Mouse (Mus musculus): ENCODE results near the gene Synm. TPM values are rescaled to one million over a fixed set of nuclear protein-coding genes. Genes with fewer than 3 reads are reported as not detected.

Synm gene
- polyA plus RNA-seq, 1 experiment from 2014 or later = 8.1 TPM

- no peak for ATAC-seq
Measured at GRCm38 (mm10) chr7:67756636-67757035, 2.9 kb downstream of the Synm start.

GRCm38 (mm10) chr7:67755366-67755765 is 4.2 kb downstream of the Synm start:
- whole genome bisulfite sequencing = 76% methylated on average over 7 of the region's 7 CpGs
- TF ChIP-seq EP300 (IDR thresholded peaks at IDR 0.05) (no peak), CTCF (IDR thresholded peaks at IDR 0.05) (no peak)
- Histone ChIP-seq H3K27ac (ENCODE audit: low read length) (no peak overlapping the region), H3K4me1 (ENCODE audit: insufficient read depth, low read depth, low read length) (no peaks in the 10 kb centered on the region), H3K4me2 (replicated peaks; ENCODE audit: low read depth, low read length) (no peak overlapping the region), H3K4me3 (ENCODE audit: low read depth, low read length) (no peak overlapping the region), H3K36me3 (ENCODE audit: insufficient read depth, low read length) (no peaks in the 10 kb centered on the region), H3K9ac (replicated peaks; ENCODE audit: low read depth) (no peak overlapping the region), H3K27me3 (replicated peaks; ENCODE audit: insufficient read depth, low read length) (no peaks in the 10 kb centered on the region), H3K9me3 (ENCODE audit: low read length) (no peaks in the 10 kb centered on the region)
- no peak for DNase-seq (ENCODE audit: low spot score)
- no peak for ATAC-seq

More at GRCm38 (mm10) chr7:67756636-67757035, 2.9 kb downstream of the Synm start:
- Histone ChIP-seq H3K4me3 (ENCODE audit: low read depth, low read length) (no peak overlapping the region), H3K9me3 (ENCODE audit: low read length) (no peaks in the 10 kb centered on the region), H3K36me3 (ENCODE audit: insufficient read depth, low read length) (no peaks in the 10 kb centered on the region), H3K4me1 (ENCODE audit: insufficient read depth, low read depth, low read length) (no peaks in the 10 kb centered on the region), H3K27ac (ENCODE audit: low read length) (no peak overlapping the region), H3K4me2 (replicated peaks; ENCODE audit: low read depth, low read length) (peak overlapping the region; percentile 20; the same call in 1 of the 2 replicates), H3K27me3 (replicated peaks; ENCODE audit: insufficient read depth, low read length) (no peaks in the 10 kb centered on the region), H3K9ac (replicated peaks; ENCODE audit: low read depth) (no peak overlapping the region)
- 90% methylated on average over 5 of the region's 5 CpGs for WGBS
- TF ChIP-seq CTCF (IDR thresholded peaks at IDR 0.05) = no peak
- no peak for TF ChIP-seq EP300 (IDR thresholded peaks at IDR 0.05)
- DNase-seq (ENCODE audit: low spot score) = no peak

GRCm38 (mm10) chr7:67754606-67755005 is 4.9 kb downstream of the Synm start:
- TF ChIP-seq CTCF (IDR thresholded peaks at IDR 0.05) (no peak), EP300 (IDR thresholded peaks at IDR 0.05) (no peak)
- no peak overlapping the region for H3K9ac ChIP-seq (replicated peaks; ENCODE audit: low read depth)
- peak overlapping the region; percentile 27; the same call in 1 of the 2 replicates for H3K4me2 ChIP-seq (replicated peaks; ENCODE audit: low read depth, low read length)
- no peaks in the 10 kb centered on the region for H3K9me3 ChIP-seq (ENCODE audit: low read length)
- no peak overlapping the region for H3K4me3 ChIP-seq (ENCODE audit: low read depth, low read length)
- peak overlapping the region; percentile 26; the same call in 1 of the 2 replicates for H3K27ac ChIP-seq (ENCODE audit: low read length)
- H3K27me3 ChIP-seq (replicated peaks; ENCODE audit: insufficient read depth, low read length) = no peaks in the 10 kb centered on the region
- DNase-seq (ENCODE audit: low spot score) (peak; percentile 49), ATAC-seq (no peak)
- no peaks in the 10 kb centered on the region for H3K4me1 ChIP-seq (ENCODE audit: insufficient read depth, low read depth, low read length)
- no peaks in the 10 kb centered on the region for H3K36me3 ChIP-seq (ENCODE audit: insufficient read depth, low read length)
- WGBS = 47% methylated on average over 11 of the region's 11 CpGs

- H3K36me3 ChIP-seq (ENCODE audit: insufficient read depth, low read length) = no peaks in the 10 kb centered on the region; the same call in 1 of the 2 replicates
- 75% methylated on average over 4 of the region's 4 CpGs for WGBS
Measured at GRCm38 (mm10) chr7:67749441-67750239, 9.9 kb downstream of the Synm start.

GRCm38 (mm10) chr7:67747731-67748305 is 11.7 kb downstream of the Synm start:
- WGBS = 81% methylated on average over 4 of the region's 4 CpGs
- no peaks in the 10 kb centered on the region for H3K9me3 ChIP-seq (ENCODE audit: low read length)
- no peak overlapping the region for H3K27ac ChIP-seq (ENCODE audit: low read length)
- no peak for TF ChIP-seq EP300 (IDR thresholded peaks at IDR 0.05)
- no peak for TF ChIP-seq CTCF (IDR thresholded peaks at IDR 0.05)
- no peak for ATAC-seq
- H3K36me3 ChIP-seq (ENCODE audit: insufficient read depth, low read length) = no peaks in the 10 kb centered on the region; the same call in 1 of the 2 replicates
- no peaks in the 10 kb centered on the region for H3K4me1 ChIP-seq (ENCODE audit: insufficient read depth, low read depth, low read length)
- no peak for DNase-seq (ENCODE audit: low spot score)
- H3K4me3 ChIP-seq (ENCODE audit: low read depth, low read length) = no peak overlapping the region
- no peak overlapping the region for H3K9ac ChIP-seq (replicated peaks; ENCODE audit: low read depth)
- H3K27me3 ChIP-seq (replicated peaks; ENCODE audit: insufficient read depth, low read length) = no peaks in the 10 kb centered on the region
- H3K4me2 ChIP-seq (replicated peaks; ENCODE audit: low read depth, low read length) = no peak overlapping the region

More at GRCm38 (mm10) chr7:67749441-67750239, 9.9 kb downstream of the Synm start:
- Histone ChIP-seq H3K4me3 (ENCODE audit: low read depth, low read length) (no peak overlapping the region), H3K4me1 (ENCODE audit: insufficient read depth, low read depth, low read length) (no peaks in the 10 kb centered on the region), H3K27me3 (replicated peaks; ENCODE audit: insufficient read depth, low read length) (no peaks in the 10 kb centered on the region), H3K27ac (ENCODE audit: low read length) (no peak overlapping the region), H3K9ac (replicated peaks; ENCODE audit: low read depth) (no peak overlapping the region), H3K9me3 (ENCODE audit: low read length) (no peaks in the 10 kb centered on the region), H3K4me2 (replicated peaks; ENCODE audit: low read depth, low read length) (no peak overlapping the region)
- DNase-seq (ENCODE audit: low spot score) = no peak
- TF ChIP-seq CTCF (IDR thresholded peaks at IDR 0.05) (no peak), EP300 (IDR thresholded peaks at IDR 0.05) (no peak)
- no peak for ATAC-seq

GRCm38 (mm10) chr7:67741706-67742105 is 17.8 kb downstream of the Synm start:
- peak overlapping the region; percentile 68 for H3K27ac ChIP-seq (ENCODE audit: low read length)
- DNase-seq (ENCODE audit: low spot score) (peak; percentile 94), ATAC-seq (peak; percentile 97)
- H3K4me1 ChIP-seq (ENCODE audit: insufficient read depth, low read depth, low read length) = peaks cover 19% of the 10 kb centered on the region
- H3K9ac ChIP-seq (replicated peaks; ENCODE audit: low read depth) = no peak overlapping the region
- no peaks in the 10 kb centered on the region for H3K36me3 ChIP-seq (ENCODE audit: insufficient read depth, low read length)
- TF ChIP-seq CTCF (IDR thresholded peaks at IDR 0.05) = no peak
- peak; percentile 74 for TF ChIP-seq EP300 (IDR thresholded peaks at IDR 0.05)
- 39% methylated on average over 7 of the region's 7 CpGs for WGBS
- H3K4me3 ChIP-seq (ENCODE audit: low read depth, low read length) = no peak overlapping the region
- no peaks in the 10 kb centered on the region for H3K27me3 ChIP-seq (replicated peaks; ENCODE audit: insufficient read depth, low read length)
- H3K4me2 ChIP-seq (replicated peaks; ENCODE audit: low read depth, low read length) = 0 out of 2 replicates have a peak overlapping the region, but pooled peaks have one; percentile 6
- H3K9me3 ChIP-seq (ENCODE audit: low read length) = no peaks in the 10 kb centered on the region
